Mouse (Mus musculus): ENCODE results near the gene Gm5771. TPM values are rescaled to one million over a fixed set of nuclear protein-coding genes. Genes with fewer than 3 reads are reported as not detected.

Gm5771 gene
- 131 TPM for polyA plus RNA-seq (2015; fragmentation: Illumina TruSeq; extraction: RNeasy Lipid Tissue Mini Kit (QIAGEN cat#74804); ENCODE audit: insufficient read depth, low read depth, low replicate concordance)

DNA sequence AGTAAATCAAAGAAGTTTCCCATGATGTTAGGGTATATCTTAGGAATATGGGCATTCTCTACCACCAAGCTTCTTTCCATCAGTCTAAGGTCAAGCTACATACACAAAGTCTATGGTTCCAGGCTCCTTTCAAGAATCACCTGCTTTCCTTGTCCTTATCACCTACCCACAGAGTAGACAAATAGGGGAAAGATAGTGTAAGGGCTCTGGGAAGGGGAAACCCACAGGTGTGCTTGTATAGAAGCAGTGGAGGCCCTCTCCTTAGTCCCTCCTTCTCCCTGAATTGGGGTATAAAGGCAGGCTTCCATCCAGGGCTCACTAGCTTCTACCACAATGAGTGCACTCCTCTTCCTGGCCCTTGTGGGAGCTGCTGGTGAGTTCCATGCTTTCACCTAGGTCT is at the start of gene Gm5771:
TSS of gene Gm5771 (plus strand) at position 301 of the 400 bp plus-strand sequence.

DNA sequence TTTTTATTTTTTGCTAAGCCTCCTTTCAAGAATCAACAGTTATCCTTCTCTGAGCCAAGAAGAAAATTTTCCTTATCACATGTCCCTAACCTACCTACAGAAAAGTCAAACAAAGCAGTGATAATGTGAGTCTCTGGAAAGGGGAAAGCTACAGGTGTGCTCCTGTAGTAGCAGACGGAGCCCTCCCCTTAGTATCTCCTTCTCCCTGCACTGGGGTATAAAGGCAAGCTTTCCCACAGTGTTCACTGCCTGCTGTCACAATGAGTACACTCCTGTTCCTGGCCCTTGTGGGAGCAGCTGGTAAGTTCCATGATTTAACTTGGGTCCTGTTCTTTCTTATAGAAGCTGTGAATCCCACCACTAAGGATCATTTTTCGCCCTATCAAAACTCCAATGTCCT is 38.2 kb upstream of the Gm5771 start, which contains the start of gene Try10:
TSS of gene Try10 (plus strand) at position 174 of the 400 bp plus-strand sequence.

DNA sequence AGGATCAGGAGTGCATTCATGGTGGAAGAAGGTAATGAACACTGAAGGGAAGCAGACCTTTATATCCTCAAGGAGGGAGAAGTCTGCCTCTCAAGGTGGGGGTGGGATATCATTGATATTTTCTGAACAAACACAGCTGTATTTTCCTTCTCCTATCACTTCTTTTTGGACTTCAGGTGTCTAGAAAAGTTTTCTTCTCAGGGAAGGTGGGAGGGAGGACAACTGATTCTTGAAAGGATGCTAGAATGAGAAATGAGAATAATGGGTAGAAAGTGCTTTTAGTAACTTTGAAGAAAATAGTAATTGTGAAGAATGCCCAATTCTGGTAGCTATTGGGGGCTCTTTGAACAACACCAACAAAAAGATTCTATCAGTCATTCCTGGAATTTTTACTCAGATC is 14.6 kb upstream of the Gm5771 start, which contains the start of gene Prss3:
TSS of gene Prss3 (minus strand) at position 101 of the 400 bp plus-strand sequence.

GRCm38 (mm10) chr6:41446045-41446444 is 53.9 kb downstream of the Gm5771 start, which contains the start of gene Gm10334:
Gm10334 (minus strand) TSS chr6:41446145.

Other genes starting within 250 kb of the Gm5771 start
- 26,314 TPM for gene Try4, start 90.1 kb upstream of the Gm5771 start, polyA plus RNA-seq (2015; fragmentation: Illumina TruSeq; extraction: RNeasy Lipid Tissue Mini Kit (QIAGEN cat#74804); ENCODE audit: insufficient read depth, low read depth, low replicate concordance)
- gene Try5, start 75.5 kb upstream of the Gm5771 start, polyA plus RNA-seq (2015; fragmentation: Illumina TruSeq; extraction: RNeasy Lipid Tissue Mini Kit (QIAGEN cat#74804); ENCODE audit: insufficient read depth, low read depth, low replicate concordance) = 12,068 TPM
- 528 TPM for gene Try10, start 38.3 kb upstream of the Gm5771 start, polyA plus RNA-seq (2015; fragmentation: Illumina TruSeq; extraction: RNeasy Lipid Tissue Mini Kit (QIAGEN cat#74804); ENCODE audit: insufficient read depth, low read depth, low replicate concordance)
- 552 TPM for gene Prss3, start 14.7 kb upstream of the Gm5771 start, polyA plus RNA-seq (2015; fragmentation: Illumina TruSeq; extraction: RNeasy Lipid Tissue Mini Kit (QIAGEN cat#74804); ENCODE audit: insufficient read depth, low read depth, low replicate concordance)
- gene Gm10334, start 53.8 kb downstream of the Gm5771 start, polyA plus RNA-seq (2015; fragmentation: Illumina TruSeq; extraction: RNeasy Lipid Tissue Mini Kit (QIAGEN cat#74804); ENCODE audit: insufficient read depth, low read depth, low replicate concordance) = 167 TPM
- gene Prss1, start 66.6 kb downstream of the Gm5771 start, polyA plus RNA-seq (2015; fragmentation: Illumina TruSeq; extraction: RNeasy Lipid Tissue Mini Kit (QIAGEN cat#74804); ENCODE audit: insufficient read depth, low read depth, low replicate concordance) = 15.3 TPM
- 28,178 TPM for gene Prss2, start 129.4 kb downstream of the Gm5771 start, polyA plus RNA-seq (2015; fragmentation: Illumina TruSeq; extraction: RNeasy Lipid Tissue Mini Kit (QIAGEN cat#74804); ENCODE audit: insufficient read depth, low read depth, low replicate concordance)
- 2.8 TPM for gene Ephb6, start 213.1 kb downstream of the Gm5771 start, polyA plus RNA-seq (2015; fragmentation: Illumina TruSeq; extraction: RNeasy Lipid Tissue Mini Kit (QIAGEN cat#74804); ENCODE audit: insufficient read depth, low read depth, low replicate concordance)
- gene Trpv6, start 244.0 kb downstream of the Gm5771 start, polyA plus RNA-seq (2015; fragmentation: Illumina TruSeq; extraction: RNeasy Lipid Tissue Mini Kit (QIAGEN cat#74804); ENCODE audit: insufficient read depth, low read depth, low replicate concordance) = 1.3 TPM

Measured in pancreas, adult 10 weeks (tissue).